Mouse (Mus musculus): ENCODE results near the gene Mrpl58.

GRCm38 (mm10) chr11:115423091-115423490 lies 19.5 kb downstream of the Mrpl58 start:
- no peak for TF ChIP-seq CTCF (IDR thresholded peaks at IDR 0.05)
- no peak for TF ChIP-seq POLR2A (IDR thresholded peaks at IDR 0.05; ENCODE audit: insufficient read depth, low read depth, low read length)
- no peak for TF ChIP-seq EP300 (IDR thresholded peaks at IDR 0.05; ENCODE audit: insufficient read depth, low read depth, low read length)
